Mouse (Mus musculus) layer of hippocampus, adult 18-20 months (tissue): Measurements from ENCODE around the gene Adam19. TPM values are rescaled to one million over a fixed set of nuclear protein-coding genes. Genes with fewer than 3 reads are reported as not detected.

ENCODE experiments used
- DNase-seq, 2 experiments: peaks; one replicate each; pipeline ENCODE4 v3.0.0; 2022; ENCODE audit warnings: low spot score in 2 of 2
- total RNA-seq, 2 experiments: library from RNA; stranded (reverse); gene quantifications; 2 replicates each; pipeline ENCODE4 v1.2.3; 2021

Adam19 gene
- total RNA-seq, 2 experiments from 2014 or later: 10.5 to 10.9 TPM

DNA sequence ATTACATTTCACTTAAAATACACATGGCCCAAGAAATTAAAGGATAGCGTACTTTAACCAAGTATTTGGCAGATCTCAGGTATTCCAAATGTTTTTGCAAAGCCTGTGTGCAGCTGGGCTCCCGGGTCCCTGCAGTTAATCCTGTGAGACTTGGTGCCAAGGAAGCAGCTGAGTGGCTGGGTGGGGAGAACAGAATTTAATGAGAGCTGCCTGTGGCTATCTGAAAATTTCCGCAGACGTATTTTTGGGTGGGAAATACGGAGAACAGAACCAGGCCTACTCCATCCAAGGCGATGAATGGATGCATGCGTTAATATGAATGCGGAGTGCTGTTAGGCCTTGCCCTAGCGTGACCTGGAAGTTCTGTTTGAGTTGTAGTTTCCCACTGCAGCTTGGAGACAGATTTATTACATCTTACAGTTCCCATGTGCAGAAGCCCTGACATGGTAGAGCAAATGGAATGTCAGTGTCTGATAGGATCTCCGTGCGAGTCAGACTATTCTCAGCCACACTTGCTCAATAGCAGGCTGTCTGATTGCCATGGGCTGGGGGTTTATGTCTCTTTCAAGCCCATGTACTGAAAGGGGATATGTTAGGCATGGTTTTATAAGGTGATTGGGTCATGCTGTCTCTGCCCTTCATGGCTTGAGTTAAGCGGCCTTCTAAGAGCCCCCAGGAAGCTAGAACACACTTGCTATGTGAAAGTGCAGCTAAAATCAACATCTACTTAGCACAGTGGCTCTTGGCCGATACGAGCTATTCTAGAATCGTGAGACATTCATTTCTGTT lies 17.5 kb downstream of the Adam19 start:
- DNase-seq: no peak

DNA sequence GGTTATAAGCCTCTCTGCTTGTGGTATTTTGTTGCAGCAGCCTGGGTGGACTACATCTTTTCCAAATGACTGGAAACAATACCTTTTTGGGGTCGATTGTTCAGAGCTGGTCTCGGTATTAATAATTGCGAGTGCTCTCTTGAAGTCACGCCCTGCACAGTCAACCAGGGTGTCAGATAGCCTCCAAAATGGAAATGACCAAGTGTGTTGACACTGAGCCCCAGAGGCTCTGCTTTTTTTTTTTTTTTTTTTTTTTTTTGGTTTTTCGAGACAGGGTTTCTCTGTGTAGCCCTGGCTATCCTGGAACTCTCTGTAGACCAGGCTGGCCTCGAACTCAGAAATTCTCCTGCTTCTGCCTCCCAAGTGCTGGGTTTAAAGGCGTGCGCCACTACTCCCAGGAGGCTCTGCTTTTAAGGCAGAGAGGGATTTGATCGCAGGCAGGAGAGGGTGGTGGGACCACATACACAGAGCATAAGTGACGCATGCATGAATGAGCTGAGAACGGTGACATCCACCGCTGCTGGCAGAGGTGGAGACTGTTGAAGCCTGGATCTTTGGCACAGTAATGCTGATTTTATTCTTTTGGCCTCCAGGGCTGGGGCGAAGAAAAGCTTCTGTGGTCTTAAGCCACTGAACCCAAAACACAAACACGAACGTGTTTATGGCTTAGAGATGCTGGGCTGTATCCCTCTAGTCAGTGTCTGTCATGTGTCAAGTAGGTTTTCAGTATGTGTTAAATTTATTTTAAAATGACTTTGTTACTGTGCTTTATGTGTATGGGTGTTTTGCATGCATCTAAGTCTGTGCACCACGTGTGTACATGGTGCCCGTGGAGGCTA lies 18.3 kb downstream of the Adam19 start:
- no peak for DNase-seq

DNA sequence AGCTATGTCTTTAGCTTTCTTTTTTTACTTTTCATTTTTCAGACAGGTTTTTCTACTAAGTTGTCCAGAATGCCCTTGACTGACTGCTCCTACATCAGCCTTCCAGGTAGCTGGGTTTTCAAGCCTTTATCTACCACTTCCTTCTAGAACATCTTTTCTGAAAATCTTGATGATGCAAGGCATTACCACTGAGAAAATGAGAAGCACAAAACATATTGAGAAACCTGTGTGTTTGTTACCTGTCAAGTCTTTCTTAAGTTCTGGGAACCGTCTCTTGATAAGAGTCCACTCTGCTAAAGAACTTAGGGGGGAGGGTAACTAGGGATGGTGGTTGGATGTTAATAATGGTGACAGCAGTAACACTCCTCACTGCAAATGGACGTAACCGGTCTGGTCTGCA lies 19.7 kb downstream of the Adam19 start:
- DNase-seq: no peak

DNA sequence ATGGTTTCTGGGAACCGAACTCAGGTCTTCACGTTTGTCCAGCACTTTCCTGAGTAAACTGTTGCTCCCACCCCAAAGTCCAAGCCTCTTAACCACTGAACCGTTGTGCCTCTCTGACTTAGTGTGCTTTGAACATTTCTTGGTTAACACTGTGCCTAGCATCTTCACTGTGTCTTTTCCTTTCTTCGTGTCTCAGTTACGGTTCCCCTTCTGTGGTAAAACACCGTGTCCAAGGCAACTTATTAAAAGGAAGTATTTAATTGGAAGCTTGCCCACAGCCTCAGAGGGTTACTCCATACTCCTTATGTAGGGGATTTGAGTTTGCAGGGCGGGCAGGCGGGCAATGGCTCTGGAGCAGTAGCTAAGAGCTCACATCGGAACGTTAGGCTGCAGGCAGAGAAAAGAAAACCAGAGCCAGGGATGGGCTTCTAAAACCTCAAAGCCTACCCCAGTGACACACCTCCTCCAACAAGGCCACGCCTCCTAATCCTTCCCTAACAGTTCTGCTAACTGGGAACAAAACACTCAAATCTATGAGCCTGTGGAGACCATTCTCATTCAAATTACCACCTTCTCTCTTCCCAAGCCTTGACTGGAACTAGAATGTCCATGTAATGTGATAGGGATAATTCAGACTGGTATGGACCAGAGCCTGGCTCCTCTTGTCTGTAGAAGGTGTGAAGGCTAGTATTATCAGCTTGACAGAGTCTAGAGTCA lies 20.8 kb downstream of the Adam19 start:
- no peak for DNase-seq

DNA sequence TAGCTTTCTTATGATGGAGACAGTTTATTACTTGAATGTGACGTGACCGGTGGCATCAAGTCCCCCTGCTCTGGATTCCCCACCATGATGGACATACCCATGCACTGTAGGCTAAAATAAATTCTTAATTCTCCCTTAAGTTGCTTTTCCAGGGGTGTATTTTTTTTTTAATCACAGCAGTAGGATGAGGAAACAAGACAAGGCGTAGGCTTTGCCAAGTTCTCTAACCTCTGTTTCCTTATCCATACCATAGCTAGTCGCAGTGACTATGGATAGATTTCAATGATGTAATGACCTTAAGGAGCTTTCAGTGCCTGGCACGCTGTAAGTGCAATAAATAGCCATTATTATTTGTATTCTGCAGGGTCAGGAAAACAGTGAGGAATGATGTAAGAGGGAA lies 21.5 kb downstream of the Adam19 start:
- DNase-seq: no peak

DNA sequence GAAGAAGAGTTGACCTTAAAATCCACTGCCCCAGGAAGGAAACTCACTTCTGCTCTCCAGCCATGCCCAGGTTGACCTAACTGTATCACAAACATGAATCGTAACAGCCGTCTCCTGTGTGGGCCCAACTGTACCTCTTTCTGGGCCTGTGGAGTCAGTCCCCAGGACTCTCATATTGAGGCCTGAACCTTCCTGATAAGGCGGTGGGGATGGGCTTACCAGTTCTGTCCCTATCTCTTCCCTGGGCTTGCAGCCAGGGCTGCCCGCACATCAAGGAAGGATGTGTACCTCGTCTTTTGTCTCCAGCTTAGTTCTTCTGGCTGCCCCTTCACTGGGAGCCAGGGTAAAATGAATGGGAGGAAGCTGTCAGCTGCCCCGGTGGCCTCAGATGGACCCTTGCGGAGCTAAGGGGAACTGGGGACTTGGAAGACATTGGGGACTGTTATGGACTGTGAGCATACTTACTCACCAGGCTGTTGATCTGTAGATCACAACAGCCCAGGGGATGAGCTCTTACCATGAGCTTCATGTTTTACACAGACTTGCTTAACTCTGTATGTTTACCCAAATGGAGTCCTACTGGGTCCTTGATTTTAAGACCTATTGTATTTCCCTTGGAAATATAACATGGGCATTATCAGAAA lies 22.1 kb downstream of the Adam19 start:
- DNase-seq: no peak

DNA sequence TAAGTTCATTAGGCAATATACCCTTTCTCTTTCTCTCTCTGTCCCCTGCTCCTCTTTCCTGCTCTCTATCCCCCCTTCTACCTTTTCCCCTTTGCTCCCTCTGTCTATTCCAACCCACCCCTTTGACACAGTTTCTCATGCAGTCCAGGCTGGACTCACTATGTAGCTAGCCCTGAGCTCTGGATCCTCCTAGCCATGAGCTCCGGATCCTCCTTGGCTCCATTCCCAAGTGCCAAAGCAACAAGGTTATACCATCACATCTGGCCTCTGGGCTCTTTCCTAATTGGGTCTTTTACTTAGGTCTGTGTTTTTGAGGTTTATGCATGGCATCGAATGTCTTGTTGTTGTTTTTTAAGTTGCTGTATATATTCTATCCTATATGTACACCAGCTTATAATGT lies 25.3 kb downstream of the Adam19 start:
- no peak for DNase-seq

DNA sequence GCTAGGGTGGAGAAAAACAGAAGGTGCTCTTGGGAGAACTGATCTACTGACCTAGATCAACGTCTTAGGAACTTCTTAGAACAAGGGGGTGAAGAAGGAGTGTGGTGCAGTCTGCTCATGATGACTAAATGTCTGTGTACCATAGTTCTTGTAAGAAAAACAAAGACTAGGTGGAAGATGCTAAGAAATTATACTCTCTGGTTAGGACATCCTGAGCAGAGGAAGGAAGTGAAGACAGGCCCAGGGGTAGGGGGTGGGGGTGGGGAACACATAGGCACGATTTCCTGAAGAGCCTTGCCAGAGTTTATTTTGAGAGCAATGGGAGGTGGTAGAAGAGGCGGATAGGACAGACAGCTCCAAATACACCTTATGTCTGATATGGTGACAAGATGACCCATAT lies 27.6 kb downstream of the Adam19 start:
- no peak for DNase-seq

DNA sequence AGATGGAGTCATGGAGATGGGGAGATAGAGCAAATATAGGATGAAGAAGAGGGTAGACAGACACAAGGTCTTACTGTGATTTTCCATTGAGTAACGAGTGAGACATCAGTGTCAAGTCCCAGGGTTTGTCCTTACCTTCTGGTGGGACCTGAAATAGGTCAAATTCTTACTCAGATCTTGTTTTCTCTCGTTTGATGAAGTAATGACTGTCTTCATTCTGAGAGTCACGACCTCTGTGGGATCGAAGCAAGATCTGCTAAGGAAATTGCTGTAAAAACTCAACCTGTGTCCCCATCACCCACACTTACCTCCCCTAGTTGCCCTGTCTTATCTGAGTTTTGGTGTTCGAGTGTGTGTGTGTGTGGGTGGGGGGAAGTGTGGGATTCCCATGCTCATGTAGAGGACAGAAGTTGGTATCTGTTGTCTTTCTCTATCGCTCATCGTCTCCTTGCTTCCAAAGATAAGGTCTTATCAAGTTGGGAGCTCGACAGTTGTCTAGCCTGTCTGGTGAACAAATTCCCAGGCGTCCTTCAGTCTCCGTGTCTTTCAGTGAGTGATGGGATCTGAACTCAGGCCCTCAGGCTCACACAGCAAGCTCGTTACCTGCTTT lies 28.1 kb downstream of the Adam19 start:
- DNase-seq: no peak

DNA sequence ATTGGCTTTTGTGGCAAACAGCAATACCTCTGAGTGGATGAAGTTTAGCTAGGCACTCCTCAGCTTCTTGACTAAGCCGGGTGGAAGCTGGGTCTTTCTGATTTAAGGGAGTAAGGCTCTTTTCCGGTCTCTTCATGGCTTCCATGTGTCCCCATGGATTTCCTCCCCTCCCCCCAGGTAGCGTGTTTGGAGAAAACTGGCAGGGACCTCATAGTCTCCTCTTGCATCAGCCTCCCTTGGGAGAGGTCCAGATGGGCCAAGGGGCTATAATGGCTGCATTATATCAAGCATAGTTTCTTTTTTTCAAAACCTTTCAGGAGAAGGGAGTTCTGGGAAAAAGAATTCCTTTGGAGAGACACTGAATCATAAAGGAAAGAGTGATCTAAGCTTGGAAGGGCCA lies 28.8 kb downstream of the Adam19 start:
- no peak for DNase-seq

DNA sequence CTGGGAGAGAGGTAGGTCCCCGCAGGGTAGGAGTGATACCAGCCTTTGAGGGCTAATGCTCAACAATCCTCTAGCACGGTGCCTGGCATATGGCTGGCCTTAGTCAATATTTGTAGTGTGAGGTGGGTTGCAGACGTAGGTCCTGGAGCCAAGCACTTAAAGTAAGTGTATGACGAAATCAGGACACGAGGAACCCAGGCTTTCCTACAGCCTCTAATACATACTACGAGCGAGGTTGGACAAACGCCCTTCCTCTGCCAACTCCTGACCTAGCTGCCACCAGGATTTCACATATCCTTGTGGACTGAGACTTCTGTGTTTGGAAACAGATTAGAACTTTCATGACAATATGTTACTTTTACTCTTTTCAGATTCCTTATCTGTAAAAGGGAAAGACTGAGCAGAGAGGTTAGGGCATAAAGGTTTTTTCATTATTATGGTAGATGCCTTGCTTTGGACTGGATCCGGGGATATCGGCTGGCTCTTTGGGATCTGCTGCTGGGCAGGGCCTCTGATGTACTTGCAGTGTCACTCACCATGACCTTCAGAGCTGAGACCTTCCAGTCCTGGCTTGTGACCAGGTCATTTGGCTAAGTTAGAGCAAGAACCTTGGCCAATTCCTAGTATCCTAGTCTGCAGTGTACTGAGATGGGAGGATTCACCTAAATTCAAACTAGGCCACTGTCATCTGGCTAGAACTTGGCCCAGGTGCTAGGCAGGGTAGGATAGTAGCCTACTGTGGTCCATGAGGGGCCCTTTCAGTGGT lies 29.8 kb downstream of the Adam19 start:
- no peak for DNase-seq

DNA sequence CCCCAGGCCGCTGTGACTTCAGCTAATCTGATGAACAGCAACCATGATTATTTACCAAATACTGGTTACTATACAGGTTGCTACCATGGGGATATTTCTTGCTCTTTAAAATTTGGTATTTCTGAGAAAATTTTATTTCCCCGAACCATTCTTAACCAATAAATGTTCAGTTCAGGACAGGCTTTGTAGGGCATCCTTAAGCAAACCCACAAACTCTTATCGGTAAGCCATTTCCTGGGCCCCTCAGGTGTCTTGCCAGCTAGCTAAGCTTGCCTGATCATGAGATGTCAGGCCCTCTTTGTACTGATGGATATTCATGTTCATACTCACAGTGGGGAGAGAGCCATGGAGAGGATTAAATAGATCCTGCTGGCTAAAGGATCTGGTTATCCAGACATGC lies 30.7 kb downstream of the Adam19 start:
- DNase-seq: no peak

DNA sequence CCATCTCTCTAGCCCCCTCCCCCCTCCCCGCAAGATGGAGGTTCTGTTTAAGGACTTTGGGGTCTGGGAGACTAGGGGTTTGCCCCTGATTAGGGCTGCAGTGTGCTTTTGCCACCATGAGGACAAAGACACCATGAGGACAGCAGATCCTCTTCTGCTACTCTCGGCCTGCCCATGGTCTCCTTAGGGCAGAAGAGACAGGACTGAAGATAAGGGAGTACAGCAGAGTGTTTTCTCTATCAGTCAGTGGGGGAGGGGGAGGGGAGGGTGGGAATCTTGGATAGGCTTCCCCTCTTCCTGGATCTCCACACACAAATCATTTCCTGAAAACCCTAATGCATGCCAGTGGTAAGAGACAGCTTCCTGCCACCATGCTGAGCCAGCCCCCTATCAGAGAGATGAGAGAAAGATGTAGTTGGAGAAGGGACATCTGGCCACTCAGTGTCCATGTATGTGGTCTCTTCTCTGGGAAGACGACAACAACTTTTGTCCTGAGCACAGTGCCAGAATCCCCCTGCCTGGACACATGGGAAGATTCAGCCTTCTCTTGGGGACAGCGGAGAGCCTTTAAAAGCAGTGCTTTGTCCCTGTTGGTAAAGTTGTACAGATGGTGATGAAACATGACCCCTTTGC lies 33.4 kb downstream of the Adam19 start:
- DNase-seq: no peak

DNA sequence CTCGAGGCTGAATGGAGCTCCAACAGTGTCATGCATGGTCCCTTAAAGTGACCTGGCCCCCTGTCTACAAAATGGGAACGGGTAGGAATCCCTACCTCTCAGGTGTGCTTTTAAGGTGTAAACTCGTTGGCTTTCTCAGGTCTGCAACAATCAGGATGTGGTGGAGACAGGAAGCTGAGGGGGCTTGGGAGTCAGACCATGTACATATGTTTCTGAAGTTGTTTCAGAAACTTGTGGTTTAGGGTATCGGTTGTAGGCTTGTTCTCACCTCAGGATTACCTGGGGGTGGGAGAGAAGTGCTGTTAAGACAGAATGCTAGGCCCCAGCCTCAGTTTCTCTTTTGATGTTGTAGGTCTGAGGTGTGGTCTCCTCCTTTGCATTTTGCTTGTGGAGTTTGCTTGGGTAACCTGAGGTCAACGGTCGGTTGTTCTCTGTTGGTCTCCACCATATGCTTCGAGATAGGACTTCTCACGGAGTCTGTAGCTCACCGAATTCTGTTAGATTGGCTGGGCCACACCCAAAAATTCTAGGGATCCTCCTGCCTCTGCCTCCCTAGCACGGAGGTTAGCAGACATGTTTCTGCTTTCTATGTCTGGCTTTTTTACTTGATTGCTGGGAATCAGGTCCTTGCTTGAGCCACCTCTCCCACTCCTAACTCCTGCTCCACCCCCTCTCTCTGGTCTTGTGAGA lies 34.4 kb downstream of the Adam19 start:
- DNase-seq: no peak

DNA sequence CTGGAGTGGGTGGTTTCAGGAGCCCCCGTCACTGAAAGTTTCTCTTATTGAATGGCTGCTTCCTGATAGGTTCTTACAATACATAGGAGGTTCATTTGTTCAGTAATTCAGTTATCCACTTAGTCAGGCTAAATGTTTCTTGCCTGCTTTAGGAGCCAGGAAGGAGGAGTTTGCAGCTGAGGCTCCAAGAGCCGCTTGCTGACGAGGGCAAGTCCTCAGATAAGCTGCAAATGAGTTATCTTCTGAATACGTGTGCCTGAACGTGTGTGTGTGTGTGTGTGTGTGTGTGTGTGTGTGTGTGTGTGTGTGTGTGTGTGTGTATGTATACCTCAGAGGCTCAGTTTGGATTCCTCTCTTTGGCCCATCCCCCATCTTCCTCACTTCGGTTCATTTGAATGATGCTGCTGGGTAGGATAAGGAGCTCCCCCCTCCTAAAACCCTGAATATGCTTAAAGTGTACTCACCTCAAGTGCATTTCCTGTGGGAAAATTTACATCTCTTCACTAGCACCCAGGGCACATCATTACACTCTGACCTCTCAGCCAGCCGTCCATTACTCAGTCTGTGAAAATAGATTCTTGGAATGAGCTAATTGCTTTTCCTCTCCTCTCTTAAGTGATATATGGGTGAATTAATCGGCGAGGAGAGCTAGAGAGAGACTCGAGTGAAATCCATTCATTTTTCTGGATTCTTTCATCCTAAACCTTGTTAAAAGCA lies 35.3 kb downstream of the Adam19 start:
- DNase-seq: no peak

DNA sequence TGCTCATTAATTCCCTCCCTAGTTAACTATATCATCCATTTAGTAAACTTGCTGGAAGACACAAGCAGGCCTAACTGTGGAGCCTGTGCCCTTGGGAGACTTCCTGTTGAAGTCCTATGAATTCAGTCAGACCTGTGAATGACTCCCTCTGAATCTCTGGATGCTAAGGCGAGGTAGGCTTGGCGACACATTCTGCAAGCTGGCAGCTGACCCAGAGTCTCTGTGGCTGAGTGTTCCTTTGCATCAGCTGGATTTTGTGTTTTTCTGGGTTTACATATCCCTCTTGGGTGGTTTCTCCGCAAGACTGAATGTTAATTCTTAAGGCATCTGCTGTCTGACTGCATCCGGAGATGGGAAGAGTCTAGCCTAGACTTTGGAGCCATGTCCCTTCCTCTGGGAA lies 36.3 kb downstream of the Adam19 start:
- DNase-seq: peak in 1 of 2 experiments; percentile 8

DNA sequence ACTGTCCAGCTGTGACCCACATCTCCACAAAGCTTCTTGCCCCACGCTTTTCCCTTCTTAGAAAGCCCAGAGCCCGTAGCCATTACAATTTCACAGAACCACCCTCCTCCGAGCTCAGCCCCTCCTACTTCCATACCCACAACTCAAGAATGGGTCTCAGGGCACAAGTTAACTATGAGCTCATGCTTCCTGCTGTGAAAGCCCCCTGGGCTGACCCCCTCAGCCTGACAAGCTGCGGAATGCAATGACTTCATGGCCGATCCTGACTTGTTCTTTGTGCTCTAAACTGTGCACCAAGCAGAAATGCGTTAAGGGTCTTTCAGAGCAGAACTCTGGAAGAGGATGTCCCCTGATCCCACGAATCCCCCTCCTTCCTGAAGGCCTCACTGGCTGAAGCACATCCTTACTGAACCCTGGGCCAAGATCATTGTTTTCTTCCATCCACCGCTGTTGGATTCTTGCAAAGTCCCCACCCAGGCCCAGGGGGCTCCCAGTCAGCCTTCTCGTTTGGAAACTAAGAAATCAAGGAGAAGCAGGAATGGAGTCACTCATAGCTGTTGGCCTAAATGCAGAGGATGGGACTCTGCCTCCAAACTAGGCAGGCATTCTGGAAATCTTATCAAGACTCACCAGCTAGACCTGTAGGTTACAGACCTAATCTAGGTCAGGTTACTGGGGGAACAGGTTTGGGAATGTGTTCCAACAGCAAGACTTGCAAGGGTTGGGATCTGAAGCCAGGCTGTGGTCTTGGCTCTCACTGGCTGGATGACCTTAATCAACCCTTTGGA lies 39.9 kb downstream of the Adam19 start:
- DNase-seq: no peak

DNA sequence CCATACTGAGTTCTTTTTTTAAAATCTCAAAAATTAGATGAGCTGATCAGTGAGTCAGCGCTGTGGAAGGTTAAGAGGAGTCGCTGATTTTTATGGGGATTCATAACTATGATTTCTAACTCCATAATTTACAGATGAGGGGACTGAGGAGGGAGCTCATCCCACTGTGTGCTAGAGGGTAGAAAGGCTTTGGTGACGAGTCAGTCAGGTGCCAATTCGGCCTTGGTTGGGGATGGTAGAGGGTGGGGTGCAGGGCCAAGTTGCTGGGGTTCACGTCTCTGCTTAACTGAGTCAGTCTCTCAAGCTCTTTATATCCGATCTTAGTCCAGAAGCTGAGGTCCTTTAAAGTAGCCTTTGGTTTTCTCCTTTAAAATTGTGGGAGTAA lies 40.5 kb downstream of the Adam19 start:
- no peak for DNase-seq
